Comparison of ENCODE assay signal across 11 mouse cellular contexts in the genomic region with DNA sequence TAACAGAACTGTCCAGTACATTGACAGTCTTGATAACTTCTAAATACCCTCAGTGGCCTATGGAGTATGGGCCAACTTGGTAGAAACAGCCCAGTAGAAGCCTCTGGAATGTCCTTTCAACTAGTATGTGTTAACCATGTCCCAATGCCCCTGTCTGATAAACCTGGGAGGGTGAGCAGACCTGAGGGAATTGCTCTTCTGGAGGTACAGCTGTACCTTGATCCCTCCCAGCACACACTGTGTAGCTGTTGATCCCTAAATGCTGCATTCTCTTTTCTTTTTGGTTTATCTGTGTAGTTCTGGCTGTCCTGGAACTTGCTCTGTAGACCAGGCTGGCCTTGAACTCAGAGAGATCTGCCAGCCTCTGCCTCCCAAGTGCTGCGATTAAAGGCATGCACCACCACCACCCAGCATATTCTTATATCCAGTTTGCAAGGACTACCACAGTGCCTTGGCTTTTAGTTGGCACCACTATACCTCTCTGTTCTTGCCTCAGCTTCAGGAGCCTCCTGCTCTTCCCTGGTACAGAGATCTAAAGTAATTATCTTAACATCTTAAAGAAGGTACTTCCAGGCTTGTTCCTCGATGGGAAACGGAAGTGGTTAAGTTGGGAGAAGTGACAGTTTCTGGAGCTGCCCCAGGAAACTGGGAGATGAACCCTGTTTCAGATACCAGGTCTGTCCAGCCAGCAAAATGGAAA. TPM values are rescaled to one million over a fixed set of nuclear protein-coding genes. Genes with fewer than 3 reads are reported as not detected.
A peak's percentile ranks its signal among the peaks of the same experiment; 100 is the strongest.
DNase-seq lines count a peak whose midpoint lies in the region; ATAC-seq and TF ChIP-seq lines count a peak whose summit lies in the region.
"Had no signal": no experiment of that assay in that cellular context is flagged by ENCODE, and none has a peak within 500 bp of the region (broad histone marks: within the 10 kb centered on the region; RNA-seq: fewer than 3 reads in every experiment).

No protein-coding gene starts in this region.

- H3K4me3 ChIP-seq in gastrocnemius, adult 2 months: peak overlapping the region; percentile 77; the same call in 1 of the 2 replicates
- H3K4me3 ChIP-seq in lung, postnatal 0 days (ENCODE audit: low read depth, low read length): 0 out of 2 replicates have a peak overlapping the region, but pooled peaks have one; percentile 57
- H3K4me3 ChIP-seq in intestine, postnatal 0 days (ENCODE audit: low read depth, low read length): no peak overlapping the region
- H3K4me3 ChIP-seq in stomach, embryonic 15.5 days (replicated peaks): no peak overlapping the region

- no peak overlapping the region for H3K4me2 ChIP-seq in lung, postnatal 0 days (replicated peaks; ENCODE audit: low read depth, low read length)
- peak overlapping the region; percentile 82; the same call in 1 of the 2 replicates for H3K4me2 ChIP-seq in intestine, postnatal 0 days (replicated peaks; ENCODE audit: low read depth)
- no peak overlapping the region for H3K4me2 ChIP-seq in stomach, embryonic 15.5 days

- H3K27ac ChIP-seq in gastrocnemius, adult 2 months: peak overlapping the region; percentile 100
- peak overlapping the region; percentile 96 for H3K27ac ChIP-seq in lung, postnatal 0 days (ENCODE audit: low read length)
- H3K27ac ChIP-seq in intestine, postnatal 0 days (ENCODE audit: low read depth, low read length): peak overlapping the region; percentile 96; the same call in 1 of the 2 replicates
- H3K27ac ChIP-seq in stomach, embryonic 15.5 days: peak overlapping the region; percentile 97; the same call in 1 of the 2 replicates

- H3K36me3 ChIP-seq in lung, postnatal 0 days (ENCODE audit: insufficient read depth, low read length): peaks cover 10% of the 10 kb centered on the region; the same call in 1 of the 2 replicates
- H3K36me3 ChIP-seq in intestine, postnatal 0 days (ENCODE audit: control insufficient read depth, insufficient read depth): peaks cover 25% of the 10 kb centered on the region
- peaks cover 18% of the 10 kb centered on the region for H3K36me3 ChIP-seq in stomach, embryonic 15.5 days

- peak overlapping the region; percentile 62 for H3K9ac ChIP-seq in lung, postnatal 0 days (replicated peaks; ENCODE audit: low read depth)
- no peak overlapping the region for H3K9ac ChIP-seq in intestine, postnatal 0 days (ENCODE audit: low read depth, low read length)
- no peak overlapping the region for H3K9ac ChIP-seq in stomach, embryonic 15.5 days

- DNase-seq in gastrocnemius, adult 2 months: no peak
- no peak for DNase-seq in gastrocnemius, adult 18-20 months (ENCODE audit: low spot score)
- no peak for DNase-seq in lung, postnatal 0 days (ENCODE audit: low spot score)
- no peak for DNase-seq in lung, postnatal 25 days (ENCODE audit: low spot score)
- no peak for DNase-seq in left cerebral cortex, adult 11 months (ENCODE audit: low spot score)
- DNase-seq in right cerebral cortex, postnatal 36 days (ENCODE audit: low spot score in 2 of 2): no peak
- DNase-seq: kidney, adult 11 months had no signal

- no peaks in the 10 kb centered on the region for H3K9me3 ChIP-seq in lung, postnatal 0 days (ENCODE audit: low read length)
- no peaks in the 10 kb centered on the region for H3K9me3 ChIP-seq in intestine, postnatal 0 days (ENCODE audit: control insufficient read depth)
- no peaks in the 10 kb centered on the region for H3K9me3 ChIP-seq in stomach, embryonic 15.5 days

- no peak for ATAC-seq in lung, postnatal 0 days
- no peak for ATAC-seq in intestine, postnatal 0 days
- ATAC-seq in stomach, embryonic 15.5 days (ENCODE audit: insufficient read depth, low FRiP score, low read depth): no peak

- peaks cover 11% of the 10 kb centered on the region; the same call in 1 of the 2 replicates for H3K4me1 ChIP-seq in lung, postnatal 0 days (ENCODE audit: insufficient read depth, low read depth, low read length)
- H3K4me1 ChIP-seq in intestine, postnatal 0 days (replicated peaks; ENCODE audit: control insufficient read depth, insufficient read depth, low read length): no peaks in the 10 kb centered on the region
- peaks cover 7% of the 10 kb centered on the region; the same call in 1 of the 2 replicates for H3K4me1 ChIP-seq in stomach, embryonic 15.5 days

- no peak for TF ChIP-seq CTCF in gastrocnemius, adult 2 months (IDR thresholded peaks at IDR 0.05)
- no peak for TF ChIP-seq CTCF in lung, postnatal 0 days (IDR thresholded peaks at IDR 0.05)
- no peak for TF ChIP-seq CTCF in intestine, postnatal 0 days (IDR thresholded peaks at IDR 0.05; ENCODE audit: low read depth)

- intact Hi-C loops in gastrocnemius, adult 2 months (cut with DNase I): no loop called here

- H3K27me3 ChIP-seq in lung, postnatal 0 days (replicated peaks; ENCODE audit: insufficient read depth, low read length): no peaks in the 10 kb centered on the region
- H3K27me3 ChIP-seq in intestine, postnatal 0 days (replicated peaks; ENCODE audit: control insufficient read depth, insufficient read depth, low read length): no peaks in the 10 kb centered on the region
- H3K27me3 ChIP-seq in stomach, embryonic 15.5 days (replicated peaks): no peaks in the 10 kb centered on the region

- TF ChIP-seq EP300 in lung, postnatal 0 days (IDR thresholded peaks at IDR 0.05): no peak

- WGBS in lung, postnatal 0 days: 61% methylated on average over 3 of the region's 3 CpGs
- WGBS in intestine, postnatal 0 days: 75% methylated on average over 3 of the region's 3 CpGs
- 64% methylated on average over 3 of the region's 3 CpGs for WGBS in stomach, embryonic 15.5 days

RNA-seq across cellular contexts. Expression of gene D2hgdh, which starts 0.8 kb away (rescaled TPM):
- total RNA-seq in gastrocnemius, adult 2 months (2021): 10 to 100 TPM; 21.7 to 22.9 TPM
- 10 to 100 TPM; 19.4 to 23.4 TPM for total RNA-seq in gastrocnemius, adult 18-20 months (2021)
- polyA plus RNA-seq in lung, postnatal 0 days (2015; fragmentation: Nextera tagmentation; extraction: Ambion mirVana): 7.2 and 8.7 TPM in 2 replicates
- 9.3 and 9.5 TPM in 2 replicates for polyA plus RNA-seq in intestine, postnatal 0 days (2015; fragmentation: Nextera tagmentation; extraction: Ambion mirVana)
- 13.0 and 15.7 TPM in 2 replicates for polyA plus RNA-seq in stomach, embryonic 15.5 days (2015; fragmentation: Nextera tagmentation; extraction: Ambion mirVana)

RNA-seq across cellular contexts. Expression of gene Ing5, which starts 20.2 kb away (rescaled TPM):
- total RNA-seq in gastrocnemius, adult 2 months (2021): 1 to 10 TPM; 3.6 to 5.8 TPM
- total RNA-seq in gastrocnemius, adult 18-20 months (2021): 1 to 10 TPM; 4.5 to 5.1 TPM
- polyA plus RNA-seq in lung, postnatal 0 days (2015; fragmentation: Nextera tagmentation; extraction: Ambion mirVana): 8.1 and 8.7 TPM in 2 replicates
- polyA plus RNA-seq in intestine, postnatal 0 days (2015; fragmentation: Nextera tagmentation; extraction: Ambion mirVana): 6.0 and 7.2 TPM in 2 replicates
- polyA plus RNA-seq in stomach, embryonic 15.5 days (2015; fragmentation: Nextera tagmentation; extraction: Ambion mirVana): 18.3 and 20.2 TPM in 2 replicates

RNA-seq across cellular contexts. Expression of gene Dtymk, which starts 22.2 kb away (rescaled TPM):
- 10 to 100 TPM; 14.1 to 18.6 TPM for total RNA-seq in gastrocnemius, adult 2 months (2021)
- total RNA-seq in gastrocnemius, adult 18-20 months (2021): 10 to 100 TPM; 15.1 to 16.1 TPM
- polyA plus RNA-seq in lung, postnatal 0 days (2015; fragmentation: Nextera tagmentation; extraction: Ambion mirVana): 69.6 and 71.6 TPM in 2 replicates
- 85.8 and 87.1 TPM in 2 replicates for polyA plus RNA-seq in intestine, postnatal 0 days (2015; fragmentation: Nextera tagmentation; extraction: Ambion mirVana)
- polyA plus RNA-seq in stomach, embryonic 15.5 days (2015; fragmentation: Nextera tagmentation; extraction: Ambion mirVana): 228 and 237 TPM in 2 replicates

RNA-seq across cellular contexts. Expression of gene Gal3st2, which starts 37.2 kb away (rescaled TPM):
- total RNA-seq in gastrocnemius, adult 2 months (2021): not detected
- total RNA-seq in gastrocnemius, adult 18-20 months (2021): not detected
- 0.19 and 0.25 TPM in 2 replicates for polyA plus RNA-seq in lung, postnatal 0 days (2015; fragmentation: Nextera tagmentation; extraction: Ambion mirVana)
- polyA plus RNA-seq in intestine, postnatal 0 days (2015; fragmentation: Nextera tagmentation; extraction: Ambion mirVana): 13.3 and 14.1 TPM in 2 replicates
- polyA plus RNA-seq in stomach, embryonic 15.5 days (2015; fragmentation: Nextera tagmentation; extraction: Ambion mirVana): 0.06 TPM in 1 of 2 replicates, not detected in the other
- total RNA-seq: ES-E14 had no signal
- polyA plus RNA-seq: neural tube, embryonic 11.5 days had no signal

Comparison
In these comparisons a context has a peak if more than half of its experiments do, and no peak if none do; other contexts are left out.
1. H3K4me3 ChIP-seq: peak in gastrocnemius, adult 2 months (single experiment) and lung, postnatal 0 days (single experiment); none in intestine, postnatal 0 days (single experiment) and stomach, embryonic 15.5 days (single experiment).
2. Peak in every context shown above with its lines, with median percentiles within 50 percentile points of each other: H3K27ac ChIP-seq.